Mouse (Mus musculus): ENCODE results near the gene BC017158. TPM values are rescaled to one million over a fixed set of nuclear protein-coding genes. Genes with fewer than 3 reads are reported as not detected.

BC017158 gene
- polyA plus RNA-seq, 1 experiment from 2014 or later: 16.4 TPM

GRCm38 (mm10) chr7:128311811-128312210 lies 13.8 kb upstream of the BC017158 start:
- Histone ChIP-seq H3K27me3 (replicated peaks; ENCODE audit: control insufficient read depth, insufficient read depth, low read length) (0 out of 2 replicates have a peak, but pooled peaks cover 2% of the 10 kb centered on the region), H3K27ac (ENCODE audit: low read length) (no peak overlapping the region), H3K4me3 (replicated peaks; ENCODE audit: low read length) (no peak overlapping the region), H3K4me2 (ENCODE audit: low read length) (no peak overlapping the region), H3K9ac (replicated peaks; ENCODE audit: low read depth, low read length) (no peak overlapping the region), H3K4me1 (replicated peaks; ENCODE audit: control insufficient read depth, insufficient read depth, low read length) (peaks cover 16% of the 10 kb centered on the region), H3K9me3 (ENCODE audit: control insufficient read depth, low read length) (no peaks in the 10 kb centered on the region), H3K36me3 (ENCODE audit: control insufficient read depth, insufficient read depth) (no peaks in the 10 kb centered on the region)
- 74% methylated on average over 8 of the region's 8 CpGs for WGBS
- no peak for ATAC-seq

DNA sequence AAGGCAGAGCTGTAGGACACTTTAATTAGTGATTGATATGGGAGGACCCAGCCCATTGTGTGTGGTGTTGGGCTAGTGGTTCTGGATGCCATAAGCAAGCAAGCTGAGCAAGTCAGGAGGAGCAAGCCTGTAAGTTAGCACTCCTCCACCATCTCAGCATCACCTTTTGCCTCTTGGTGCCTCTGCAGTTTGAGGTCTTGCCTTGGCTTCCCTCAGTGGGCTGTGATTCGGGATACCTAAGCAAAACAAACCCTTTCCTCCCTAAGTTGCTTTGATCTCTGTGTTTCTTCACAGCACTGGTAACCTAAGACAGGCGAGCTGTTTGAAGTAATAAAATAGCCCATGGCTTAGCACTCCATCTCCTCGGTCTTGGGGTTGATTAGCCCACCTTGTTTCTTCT lies 13.3 kb upstream of the BC017158 start:
- peaks cover 16% of the 10 kb centered on the region for H3K4me1 ChIP-seq (replicated peaks; ENCODE audit: control insufficient read depth, insufficient read depth, low read length)
- H3K4me2 ChIP-seq (ENCODE audit: low read length): no peak overlapping the region
- H3K27ac ChIP-seq (ENCODE audit: low read length): no peak overlapping the region
- H3K36me3 ChIP-seq (ENCODE audit: control insufficient read depth, insufficient read depth): no peaks in the 10 kb centered on the region
- 72% methylated on average over 3 of the region's 3 CpGs for WGBS
- ATAC-seq: no peak
- H3K27me3 ChIP-seq (replicated peaks; ENCODE audit: control insufficient read depth, insufficient read depth, low read length): 0 out of 2 replicates have a peak, but pooled peaks cover 2% of the 10 kb centered on the region
- H3K4me3 ChIP-seq (replicated peaks; ENCODE audit: low read length): no peak overlapping the region
- H3K9me3 ChIP-seq (ENCODE audit: control insufficient read depth, low read length): no peaks in the 10 kb centered on the region
- no peak overlapping the region for H3K9ac ChIP-seq (replicated peaks; ENCODE audit: low read depth, low read length)

DNA sequence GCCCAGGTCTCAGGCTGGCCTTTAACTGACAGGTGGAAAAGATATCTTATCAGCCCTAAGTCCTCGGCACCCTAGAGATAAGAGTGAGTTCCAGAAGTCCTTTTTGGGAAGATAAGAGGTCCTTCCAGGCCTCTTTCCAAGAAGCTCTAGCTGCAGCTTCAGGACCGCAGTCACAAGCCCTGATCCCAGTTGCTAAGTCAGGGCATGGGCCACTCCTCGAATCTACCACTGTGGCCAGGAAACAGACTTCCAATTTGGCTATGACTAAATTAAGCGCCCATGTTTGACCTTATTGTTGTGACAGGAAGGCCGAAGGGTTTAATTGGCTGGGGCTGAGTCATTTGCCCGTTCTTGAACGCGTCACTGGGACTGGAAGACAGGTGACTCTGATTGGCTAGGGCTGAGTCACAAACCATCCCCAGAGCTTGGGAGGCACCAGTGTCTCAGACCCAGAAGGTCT lies 12.3 kb upstream of the BC017158 start:
- no peaks in the 10 kb centered on the region for H3K9me3 ChIP-seq (ENCODE audit: control insufficient read depth, low read length)
- H3K9ac ChIP-seq (replicated peaks; ENCODE audit: low read depth, low read length): no peak overlapping the region
- 0 out of 2 replicates have a peak, but pooled peaks cover 2% of the 10 kb centered on the region for H3K27me3 ChIP-seq (replicated peaks; ENCODE audit: control insufficient read depth, insufficient read depth, low read length)
- H3K27ac ChIP-seq (ENCODE audit: low read length): no peak overlapping the region
- WGBS: 57% methylated on average over 8 of the region's 8 CpGs
- H3K4me3 ChIP-seq (replicated peaks; ENCODE audit: low read length): no peak overlapping the region
- no peak overlapping the region for H3K4me2 ChIP-seq (ENCODE audit: low read length)
- ATAC-seq: no peak
- H3K4me1 ChIP-seq (replicated peaks; ENCODE audit: control insufficient read depth, insufficient read depth, low read length): peaks cover 16% of the 10 kb centered on the region
- H3K36me3 ChIP-seq (ENCODE audit: control insufficient read depth, insufficient read depth): no peaks in the 10 kb centered on the region

DNA sequence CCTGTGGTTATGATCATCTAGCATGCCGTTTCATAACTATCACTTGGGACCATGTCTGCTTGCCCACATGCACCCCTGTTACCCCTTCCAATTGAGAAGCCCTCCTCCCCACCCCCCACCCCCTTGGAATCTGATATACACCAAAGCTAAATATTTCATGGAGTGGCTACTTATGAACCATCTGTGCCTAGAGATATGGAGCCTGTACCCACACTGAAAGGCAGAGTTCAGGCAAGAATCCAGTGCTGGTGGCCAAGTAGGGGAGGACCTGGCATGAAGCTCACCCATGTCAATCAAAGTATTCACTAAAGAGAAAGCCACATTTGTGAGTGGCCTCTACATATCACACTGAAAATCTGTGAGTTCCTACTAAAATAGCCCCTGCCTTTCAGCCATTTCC lies 11.8 kb upstream of the BC017158 start:
- Histone ChIP-seq H3K36me3 (ENCODE audit: control insufficient read depth, insufficient read depth) (no peaks in the 10 kb centered on the region), H3K4me2 (ENCODE audit: low read length) (no peak overlapping the region), H3K9ac (replicated peaks; ENCODE audit: low read depth, low read length) (no peak overlapping the region), H3K4me3 (replicated peaks; ENCODE audit: low read length) (no peak overlapping the region), H3K27me3 (replicated peaks; ENCODE audit: control insufficient read depth, insufficient read depth, low read length) (0 out of 2 replicates have a peak, but pooled peaks cover 2% of the 10 kb centered on the region), H3K9me3 (ENCODE audit: control insufficient read depth, low read length) (no peaks in the 10 kb centered on the region), H3K27ac (ENCODE audit: low read length) (no peak overlapping the region), H3K4me1 (replicated peaks; ENCODE audit: control insufficient read depth, insufficient read depth, low read length) (peaks cover 16% of the 10 kb centered on the region)
- ATAC-seq: peak; percentile 65
- WGBS: 44% methylated on average over 1 of the region's 1 CpGs

- Histone ChIP-seq H3K4me3 (replicated peaks; ENCODE audit: low read length) (no peak overlapping the region), H3K4me1 (replicated peaks; ENCODE audit: control insufficient read depth, insufficient read depth, low read length) (peaks cover 16% of the 10 kb centered on the region), H3K36me3 (ENCODE audit: control insufficient read depth, insufficient read depth) (no peaks in the 10 kb centered on the region), H3K4me2 (ENCODE audit: low read length) (no peak overlapping the region), H3K9me3 (ENCODE audit: control insufficient read depth, low read length) (no peaks in the 10 kb centered on the region), H3K9ac (replicated peaks; ENCODE audit: low read depth, low read length) (no peak overlapping the region), H3K27ac (ENCODE audit: low read length) (no peak overlapping the region), H3K27me3 (replicated peaks; ENCODE audit: control insufficient read depth, insufficient read depth, low read length) (0 out of 2 replicates have a peak, but pooled peaks cover 2% of the 10 kb centered on the region)
- ATAC-seq: peak; percentile 77
- WGBS: 59% methylated on average over 3 of the region's 3 CpGs
Measured at GRCm38 (mm10) chr7:128309216-128309615, 11.2 kb upstream of the BC017158 start.

- Histone ChIP-seq H3K9me3 (ENCODE audit: control insufficient read depth, low read length) (no peaks in the 10 kb centered on the region), H3K9ac (replicated peaks; ENCODE audit: low read depth, low read length) (no peak overlapping the region), H3K4me1 (replicated peaks; ENCODE audit: control insufficient read depth, insufficient read depth, low read length) (peaks cover 16% of the 10 kb centered on the region), H3K27ac (ENCODE audit: low read length) (no peak overlapping the region), H3K4me2 (ENCODE audit: low read length) (no peak overlapping the region), H3K4me3 (replicated peaks; ENCODE audit: low read length) (no peak overlapping the region), H3K36me3 (ENCODE audit: control insufficient read depth, insufficient read depth) (no peaks in the 10 kb centered on the region), H3K27me3 (replicated peaks; ENCODE audit: control insufficient read depth, insufficient read depth, low read length) (0 out of 2 replicates have a peak, but pooled peaks cover 2% of the 10 kb centered on the region)
- ATAC-seq: no peak
Measured at GRCm38 (mm10) chr7:128307851-128308250, 9.9 kb upstream of the BC017158 start.

DNA sequence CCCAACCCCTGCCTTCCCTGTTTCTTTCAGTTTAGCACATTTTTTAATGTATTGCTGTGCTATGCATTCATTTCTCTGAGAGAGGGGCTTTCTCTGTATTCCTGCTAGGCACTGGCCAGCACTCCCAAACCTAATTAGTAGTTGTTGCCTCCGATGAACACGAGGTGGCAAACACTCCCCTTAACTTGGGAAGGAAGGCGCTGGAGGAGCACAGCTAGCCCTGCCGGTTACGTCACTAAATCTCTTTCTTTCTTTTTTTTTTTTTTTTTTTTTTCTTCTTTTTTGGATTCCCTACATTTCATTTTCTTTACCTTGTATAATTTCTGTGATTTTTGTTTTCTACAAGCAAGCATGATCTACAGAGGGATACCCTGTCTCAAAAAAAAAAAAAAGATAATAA lies 6.9 kb upstream of the BC017158 start:
- Histone ChIP-seq H3K9ac (replicated peaks; ENCODE audit: low read depth, low read length) (no peak overlapping the region), H3K36me3 (ENCODE audit: control insufficient read depth, insufficient read depth) (no peaks in the 10 kb centered on the region), H3K9me3 (ENCODE audit: control insufficient read depth, low read length) (no peaks in the 10 kb centered on the region), H3K4me2 (ENCODE audit: low read length) (no peak overlapping the region), H3K4me3 (replicated peaks; ENCODE audit: low read length) (no peak overlapping the region), H3K4me1 (replicated peaks; ENCODE audit: control insufficient read depth, insufficient read depth, low read length) (peaks cover 10% of the 10 kb centered on the region), H3K27me3 (replicated peaks; ENCODE audit: control insufficient read depth, insufficient read depth, low read length) (no peaks in the 10 kb centered on the region), H3K27ac (ENCODE audit: low read length) (no peak overlapping the region)
- peak; percentile 68 for ATAC-seq
- 3% methylated on average over 5 of the region's 5 CpGs for WGBS

GRCm38 (mm10) chr7:128304198-128304597 lies 6.2 kb upstream of the BC017158 start:
- no peak overlapping the region for H3K27ac ChIP-seq (ENCODE audit: low read length)
- H3K4me1 ChIP-seq (replicated peaks; ENCODE audit: control insufficient read depth, insufficient read depth, low read length): peaks cover 4% of the 10 kb centered on the region; the same call in 1 of the 2 replicates
- WGBS: 77% methylated on average over 6 of the region's 6 CpGs
- H3K4me2 ChIP-seq (ENCODE audit: low read length): no peak overlapping the region
- H3K27me3 ChIP-seq (replicated peaks; ENCODE audit: control insufficient read depth, insufficient read depth, low read length): no peaks in the 10 kb centered on the region
- no peak overlapping the region for H3K9ac ChIP-seq (replicated peaks; ENCODE audit: low read depth, low read length)
- H3K4me3 ChIP-seq (replicated peaks; ENCODE audit: low read length): no peak overlapping the region
- no peaks in the 10 kb centered on the region for H3K36me3 ChIP-seq (ENCODE audit: control insufficient read depth, insufficient read depth)
- ATAC-seq: no peak
- H3K9me3 ChIP-seq (ENCODE audit: control insufficient read depth, low read length): no peaks in the 10 kb centered on the region

- Histone ChIP-seq H3K4me1 (replicated peaks; ENCODE audit: control insufficient read depth, insufficient read depth, low read length) (peaks cover 14% of the 10 kb centered on the region), H3K27me3 (replicated peaks; ENCODE audit: control insufficient read depth, insufficient read depth, low read length) (no peaks in the 10 kb centered on the region), H3K9ac (replicated peaks; ENCODE audit: low read depth, low read length) (no peak overlapping the region), H3K4me3 (replicated peaks; ENCODE audit: low read length) (no peak overlapping the region), H3K36me3 (ENCODE audit: control insufficient read depth, insufficient read depth) (no peaks in the 10 kb centered on the region), H3K9me3 (ENCODE audit: control insufficient read depth, low read length) (no peaks in the 10 kb centered on the region), H3K27ac (ENCODE audit: low read length) (no peak overlapping the region), H3K4me2 (ENCODE audit: low read length) (no peak overlapping the region)
- 75% methylated on average over 3 of the region's 3 CpGs for WGBS
- ATAC-seq: no peak
Measured at GRCm38 (mm10) chr7:128302151-128302550, 4.2 kb upstream of the BC017158 start.

- no peaks in the 10 kb centered on the region for H3K9me3 ChIP-seq (ENCODE audit: control insufficient read depth, low read length)
- WGBS: 77% methylated on average over 3 of the region's 3 CpGs
- no peak overlapping the region for H3K27ac ChIP-seq (ENCODE audit: low read length)
- ATAC-seq: no peak
- no peak overlapping the region for H3K4me2 ChIP-seq (ENCODE audit: low read length)
- no peak overlapping the region for H3K4me3 ChIP-seq (replicated peaks; ENCODE audit: low read length)
- H3K4me1 ChIP-seq (replicated peaks; ENCODE audit: control insufficient read depth, insufficient read depth, low read length): peaks cover 18% of the 10 kb centered on the region
- H3K36me3 ChIP-seq (ENCODE audit: control insufficient read depth, insufficient read depth): no peaks in the 10 kb centered on the region
- no peak overlapping the region for H3K9ac ChIP-seq (replicated peaks; ENCODE audit: low read depth, low read length)
- no peaks in the 10 kb centered on the region for H3K27me3 ChIP-seq (replicated peaks; ENCODE audit: control insufficient read depth, insufficient read depth, low read length)
Measured at GRCm38 (mm10) chr7:128300952-128301351, 3.0 kb upstream of the BC017158 start.
